Mouse (Mus musculus) MEL (cell line): Measurements from ENCODE around the gene Frmd4a. TPM values are rescaled to one million over a fixed set of nuclear protein-coding genes. Genes with fewer than 3 reads are reported as not detected.

Source experiments
- DNase-seq: peaks from one replicate; pipeline ENCODE4 v3.0.0; 2011; ENCODE audit warnings: low read depth, low spot score
- H3K27ac ChIP-seq: 2 replicates; pipeline ENCODE4 v1.5.1; 2012; ENCODE audit warnings: low read depth, mild to moderate bottlenecking, control low read depth, low read length, moderate library complexity; ENCODE audit not compliant: control insufficient read depth
- H3K27me3 ChIP-seq, 2 experiments: fragments of 150-350 bp in 1 of 2; sonication (generic) in 1 of 2; 2 replicates each; pipeline ENCODE4 v1.6.1; 2012; ENCODE audit warnings: low read length in 2 of 2, mild to moderate bottlenecking in 2 of 2, improper control_type of control experiment in 1 of 2, moderate library complexity in 1 of 2; ENCODE audit not compliant: insufficient read depth in 2 of 2, control insufficient read depth in 1 of 2
- H3K36me3 ChIP-seq, 2 experiments: 2 replicates each; pipeline ENCODE4 v1.6.1; 2012 to 2014; ENCODE audit warnings: low read length in 2 of 2, improper control_type of control experiment in 1 of 2, inconsistent platforms in 1 of 2, mild to moderate bottlenecking in 1 of 2; ENCODE audit not compliant: insufficient read depth in 2 of 2, control insufficient read depth in 1 of 2
- H3K4me1 ChIP-seq, 2 experiments: fragments of 150-350 bp in 1 of 2; sonication (generic) in 1 of 2; 2 replicates each; pipeline ENCODE4 v1.6.1; 2012; ENCODE audit warnings: low read length in 2 of 2, improper control_type of control experiment in 1 of 2, mild to moderate bottlenecking in 1 of 2; ENCODE audit not compliant: insufficient read depth in 2 of 2, control insufficient read depth in 1 of 2
- H3K4me3 ChIP-seq, 2 experiments: fragments of 150-350 bp in 1 of 2; sonication (generic) in 1 of 2; 2 replicates each; pipeline ENCODE4 v1.5.1; 2012; ENCODE audit warnings: low read depth in 2 of 2, low read length in 2 of 2, mild to moderate bottlenecking in 2 of 2, moderate library complexity in 2 of 2, control low read depth in 1 of 2, improper control_type of control experiment in 1 of 2; ENCODE audit not compliant: control insufficient read depth in 1 of 2, insufficient read depth in 1 of 2
- H3K79me2 ChIP-seq: 2 replicates; pipeline ENCODE4 v1.6.1; 2012; ENCODE audit warnings: mild to moderate bottlenecking, low read length, moderate library complexity; ENCODE audit not compliant: control insufficient read depth, poor library complexity, insufficient read depth
- H3K9ac ChIP-seq: 2 replicates; pipeline ENCODE4 v1.6.1; 2012; ENCODE audit warnings: low read depth, mild to moderate bottlenecking, control low read depth, low read length, moderate library complexity; ENCODE audit not compliant: control insufficient read depth, poor library complexity, severe bottlenecking
- H3K9me3 ChIP-seq: fragments of 150-350 bp; sonication (generic); replicated peaks from 2 replicates; pipeline ENCODE4 v1.6.1; 2012; ENCODE audit warnings: mild to moderate bottlenecking, low read length, improper control_type of control experiment, moderate library complexity; ENCODE audit not compliant: insufficient read depth
- CHD1 ChIP-seq: IDR thresholded peaks from 2 replicates; pipeline ENCODE4 v1.6.1; 2012; ENCODE audit warnings: low read depth, mild to moderate bottlenecking, inconsistent platforms, low read length, improper control_type of control experiment
- EP300 ChIP-seq, 2 experiments: IDR thresholded peaks; 2 replicates each; pipeline ENCODE4 v1.6.1; 2011; ENCODE audit warnings: improper control_type of control experiment in 2 of 2, low read length in 2 of 2, low read depth in 1 of 2, mild to moderate bottlenecking in 1 of 2
- GATA1 ChIP-seq: IDR thresholded peaks from 2 replicates; pipeline ENCODE4 v1.6.1; 2011; ENCODE audit warnings: low read depth, low read length, improper control_type of control experiment
- HCFC1 ChIP-seq: IDR thresholded peaks from 2 replicates; pipeline ENCODE4 v1.6.1; 2012; ENCODE audit warnings: low read depth, mild to moderate bottlenecking, inconsistent platforms, low read length, improper control_type of control experiment, moderate library complexity
- JUND ChIP-seq: IDR thresholded peaks from 2 replicates; pipeline ENCODE4 v1.6.1; 2011; ENCODE audit warnings: low read depth, mild to moderate bottlenecking, improper control_type of control experiment, low read length
- MAZ ChIP-seq: IDR thresholded peaks from 2 replicates; pipeline ENCODE4 v1.6.1; 2012; ENCODE audit warnings: low read depth, mild to moderate bottlenecking, inconsistent platforms, low read length, improper control_type of control experiment
- NELFE ChIP-seq: IDR thresholded peaks from 2 replicates; pipeline ENCODE4 v1.6.1; 2011; ENCODE audit warnings: low read depth, low read length, improper control_type of control experiment
- NRF1 ChIP-seq: IDR thresholded peaks from 2 replicates; pipeline ENCODE4 v1.6.1; 2014; ENCODE audit warnings: low read depth, mild to moderate bottlenecking, inconsistent platforms, low read length, improper control_type of control experiment, moderate library complexity; ENCODE audit not compliant: poor library complexity, insufficient read depth, severe bottlenecking
- SIN3A ChIP-seq: IDR thresholded peaks from 2 replicates; pipeline ENCODE4 v1.6.1; 2012; ENCODE audit warnings: low read length, improper control_type of control experiment, inconsistent platforms
- ZC3H11A ChIP-seq: IDR thresholded peaks from 2 replicates; pipeline ENCODE4 v1.6.1; 2012; ENCODE audit warnings: low read depth, mild to moderate bottlenecking, inconsistent platforms, low read length, improper control_type of control experiment
- ZKSCAN1 ChIP-seq: IDR thresholded peaks from 2 replicates; pipeline ENCODE4 v1.6.1; 2012; ENCODE audit warnings: low read depth, mild to moderate bottlenecking, inconsistent platforms, low read length, improper control_type of control experiment, moderate library complexity
- ZNF384 ChIP-seq: IDR thresholded peaks from 2 replicates; pipeline ENCODE4 v1.6.1; 2012; ENCODE audit warnings: low read depth, mild to moderate bottlenecking, inconsistent platforms, low read length, improper control_type of control experiment
- polyA plus RNA-seq, 2 experiments: library from polyadenylated mRNA; stranded (reverse) in 1 of 2; unstranded in 1 of 2; fragments of >175 nt in 1 of 2; fragments of >200 nt in 1 of 2; gene quantifications; 2 replicates each; pipeline versions ENCODE4 v1.2.1 to v1.2.4; 2012; ENCODE audit warnings: low replicate concordance in 2 of 2, low read depth in 1 of 2; ENCODE audit not compliant: insufficient read length in 2 of 2, insufficient read depth in 1 of 2, missing spikeins in 1 of 2
- total RNA-seq: library from RNA; depleted of rRNA; stranded (reverse); fragments of 300-350 nt; gene quantifications from 2 replicates; pipeline ENCODE4 v1.2.3, GENCODE M21; 2012

Frmd4a gene
- total and polyA plus RNA-seq, 3 experiments: 6.4 to 14.4 TPM; not detected in 1

DNA sequence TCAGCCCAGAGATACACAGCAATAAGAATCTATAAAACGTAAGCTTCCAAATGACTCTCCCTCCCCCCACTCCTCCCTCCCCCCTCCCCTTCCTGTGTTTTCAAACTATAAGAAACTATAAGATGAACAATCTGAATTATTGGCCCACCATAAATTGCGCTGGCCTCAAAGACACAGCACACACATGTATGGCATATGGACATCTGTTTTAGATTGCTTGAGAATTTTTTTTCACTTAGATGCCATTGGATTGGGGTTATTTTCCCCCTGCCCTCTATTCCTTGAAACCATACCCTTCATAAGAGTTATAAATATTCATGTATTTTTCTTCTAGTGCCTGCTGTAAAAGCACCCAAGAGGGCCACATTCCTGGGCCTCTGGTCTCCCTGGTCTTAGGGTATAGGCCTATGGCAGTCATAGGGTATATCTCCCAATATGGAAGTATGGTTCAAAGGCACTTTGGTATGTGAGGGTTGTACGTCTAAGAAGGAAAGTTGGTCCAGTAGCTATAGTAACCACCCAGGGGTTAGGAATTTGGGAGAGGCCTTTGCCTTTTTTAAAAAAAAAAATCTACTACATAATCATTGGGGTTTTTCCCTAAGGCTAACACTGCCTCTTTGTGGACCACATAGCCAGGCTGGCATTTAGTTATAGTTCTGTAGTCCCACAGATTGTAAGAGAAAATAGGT is 322.2 kb downstream of the Frmd4a start:
- H3K9me3 ChIP-seq: no peaks in the 10 kb centered on the region
- H3K79me2 ChIP-seq: no peaks in the 10 kb centered on the region
- H3K9ac ChIP-seq: no peak overlapping the region
- no peak for TF ChIP-seq NELFE
- no peak for TF ChIP-seq SIN3A
- TF ChIP-seq CHD1: no peak
- TF ChIP-seq EP300 (IDR thresholded peaks at IDR 0.05; ENCODE audit: low read depth in 1 of 2, low read length in 2 of 2): no peak
- TF ChIP-seq GATA1: no peak
- H3K4me1 ChIP-seq: no peaks in the 10 kb centered on the region
- no peaks in the 10 kb centered on the region; a peak in 3 of 4 replicates for H3K27me3 ChIP-seq
- H3K4me3 ChIP-seq: no peak overlapping the region
- DNase-seq: no peak
- H3K36me3 ChIP-seq: no peaks in the 10 kb centered on the region
- H3K27ac ChIP-seq: no peak overlapping the region

- Histone ChIP-seq H3K27me3 (no peaks in the 10 kb centered on the region; a peak in 3 of 4 replicates), H3K79me2 (no peaks in the 10 kb centered on the region), H3K4me3 (no peak overlapping the region), H3K9ac (no peak overlapping the region), H3K9me3 (no peaks in the 10 kb centered on the region), H3K36me3 (no peaks in the 10 kb centered on the region), H3K4me1 (peaks cover 0 to 4% of the 10 kb centered on the region in 2 experiments; a peak in 1 of 4 replicates), H3K27ac (no peak overlapping the region)
- DNase-seq: no peak
- TF ChIP-seq JUND (no peak), ZC3H11A (no peak), ZKSCAN1 (no peak)
These were observed 322.9 kb downstream of the Frmd4a start for GRCm38 (mm10) chr2:4340378-4340777.

DNA sequence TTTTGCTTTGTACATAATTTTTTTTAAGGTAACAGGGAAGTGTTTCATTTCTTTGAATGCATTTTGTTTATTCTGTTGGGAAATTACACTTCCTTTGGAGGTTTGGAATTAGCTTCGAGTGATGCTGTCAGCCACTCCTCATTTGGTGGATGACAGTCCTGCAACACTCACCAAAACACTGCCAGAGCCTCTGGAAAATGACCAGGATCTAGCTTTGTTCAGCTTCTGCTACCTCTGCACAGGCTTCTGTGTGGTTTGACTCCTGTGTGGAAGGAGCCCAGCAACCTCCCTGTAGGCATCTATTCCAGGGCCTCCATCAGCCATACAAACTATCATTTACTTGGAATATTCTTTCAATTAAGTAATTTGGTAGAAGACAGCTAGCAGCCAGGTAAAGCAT is 323.6 kb downstream of the Frmd4a start:
- TF ChIP-seq MAZ (no peak), ZNF384 (no peak), NRF1 (no peak), HCFC1 (no peak)
- Histone ChIP-seq H3K36me3 (no peaks in the 10 kb centered on the region; a peak in 1 of 4 replicates), H3K27me3 (no peaks in the 10 kb centered on the region; a peak in 3 of 4 replicates), H3K9ac (no peak overlapping the region), H3K4me3 (no peak overlapping the region), H3K4me1 (peaks cover 0 to 10% of the 10 kb centered on the region in 2 experiments; a peak in 2 of 4 replicates), H3K79me2 (no peaks in the 10 kb centered on the region), H3K9me3 (no peaks in the 10 kb centered on the region), H3K27ac (no peak overlapping the region)
- DNase-seq: no peak
